8 mouse cellular contexts compared by ENCODE assay signal in genomic region chr3:82636666-82637065, GRCm38 (mm10).
DNase-seq lines count a peak whose midpoint lies in the region; ATAC-seq and TF ChIP-seq lines count a peak whose summit lies in the region.
"Had no signal": no experiment of that assay in that cellular context is flagged by ENCODE, and none has a peak within 500 bp of the region (broad histone marks: within the 10 kb centered on the region; RNA-seq: fewer than 3 reads in every experiment).

No protein-coding gene starts in this region.

- no peak overlapping the region for H3K27ac ChIP-seq in midbrain, embryonic 10.5 days (replicated peaks)
- no peak overlapping the region for H3K27ac ChIP-seq in midbrain, embryonic 14.5 days (replicated peaks; ENCODE audit: low read depth, low read length)
- no peak overlapping the region for H3K27ac ChIP-seq in forebrain, postnatal 0 days (ENCODE audit: low read depth, low read length)
- H3K27ac ChIP-seq: limb, embryonic 12.5 days had no signal

- DNase-seq in midbrain, embryonic 10.5 days (ENCODE audit: low spot score) = peak; percentile 12
- no peak for DNase-seq in midbrain, embryonic 14.5 days
- DNase-seq in forebrain, postnatal 0 days = peak; percentile 24
- DNase-seq in layer of hippocampus, adult 9-11 months = peak; percentile 82
- peak; percentile 33 to 52 for DNase-seq in right cerebral cortex, postnatal 36 days (ENCODE audit: low spot score in 2 of 2)
- no peak for DNase-seq in cerebellum, adult 11 months
- DNase-seq in kidney, adult 9 months = no peak

- no peak overlapping the region for H3K4me2 ChIP-seq in midbrain, embryonic 14.5 days (ENCODE audit: low read length)
- no peak overlapping the region for H3K4me2 ChIP-seq in forebrain, postnatal 0 days (ENCODE audit: low read depth)
- H3K4me2 ChIP-seq: limb, embryonic 12.5 days had no signal

- no peak; the same call in 1 of the 2 replicates for ATAC-seq in midbrain, embryonic 14.5 days (ENCODE audit: low FRiP score, low TSS enrichment)
- peak; percentile 82 for ATAC-seq in forebrain, postnatal 0 days

- WGBS in midbrain, embryonic 10.5 days = 24% methylated on average over 3 of the region's 3 CpGs
- 18% methylated on average over 3 of the region's 3 CpGs for WGBS in midbrain, embryonic 14.5 days
- WGBS in forebrain, postnatal 0 days = 18% methylated on average over 3 of the region's 3 CpGs

- no peak overlapping the region for H3K4me3 ChIP-seq in midbrain, embryonic 10.5 days
- no peak overlapping the region for H3K4me3 ChIP-seq in midbrain, embryonic 14.5 days (replicated peaks; ENCODE audit: low read depth, low read length)
- H3K4me3 ChIP-seq in forebrain, postnatal 0 days (ENCODE audit: low read depth, low read length) = no peak overlapping the region
- H3K4me3 ChIP-seq: limb, embryonic 12.5 days had no signal

- H3K4me1 ChIP-seq in midbrain, embryonic 10.5 days = peaks cover 6% of the 10 kb centered on the region; the same call in 1 of the 2 replicates
- H3K4me1 ChIP-seq in midbrain, embryonic 14.5 days (ENCODE audit: control insufficient read depth, insufficient read depth, low read length) = no peaks in the 10 kb centered on the region
- no peaks in the 10 kb centered on the region for H3K4me1 ChIP-seq in forebrain, postnatal 0 days (ENCODE audit: insufficient read depth)
- H3K4me1 ChIP-seq: limb, embryonic 12.5 days had no signal

- H3K9me3 ChIP-seq in midbrain, embryonic 10.5 days (replicated peaks) = no peaks in the 10 kb centered on the region
- H3K9me3 ChIP-seq in midbrain, embryonic 14.5 days (ENCODE audit: control insufficient read depth, low read length) = no peaks in the 10 kb centered on the region
- no peaks in the 10 kb centered on the region for H3K9me3 ChIP-seq in forebrain, postnatal 0 days (ENCODE audit: low read length)
- H3K9me3 ChIP-seq: limb, embryonic 12.5 days had no signal

- H3K36me3 ChIP-seq in midbrain, embryonic 10.5 days = no peaks in the 10 kb centered on the region
- H3K36me3 ChIP-seq in midbrain, embryonic 14.5 days (ENCODE audit: control insufficient read depth, insufficient read depth, low read length) = no peaks in the 10 kb centered on the region
- H3K36me3 ChIP-seq in forebrain, postnatal 0 days (ENCODE audit: insufficient read depth) = no peaks in the 10 kb centered on the region
- H3K36me3 ChIP-seq: limb, embryonic 12.5 days had no signal

- no peaks in the 10 kb centered on the region for H3K27me3 ChIP-seq in midbrain, embryonic 10.5 days (ENCODE audit: low read depth, poor library complexity, severe bottlenecking)
- no peaks in the 10 kb centered on the region for H3K27me3 ChIP-seq in midbrain, embryonic 14.5 days (ENCODE audit: control insufficient read depth, insufficient read depth, low read length)
- H3K27me3 ChIP-seq in forebrain, postnatal 0 days (ENCODE audit: insufficient read depth, low read length) = no peaks in the 10 kb centered on the region
- H3K27me3 ChIP-seq: limb, embryonic 12.5 days had no signal

- no peak overlapping the region for H3K9ac ChIP-seq in midbrain, embryonic 14.5 days (replicated peaks; ENCODE audit: low read length)
- H3K9ac ChIP-seq in forebrain, postnatal 0 days = no peak overlapping the region
- H3K9ac ChIP-seq: limb, embryonic 12.5 days had no signal

- TF ChIP-seq CTCF in forebrain, postnatal 0 days (IDR thresholded peaks at IDR 0.05; ENCODE audit: low read depth) = no peak

Comparison
In these comparisons a context has a peak if more than half of its experiments do, and no peak if none do; other contexts are left out.
1. DNase-seq: peak in midbrain, embryonic 10.5 days (single experiment), forebrain, postnatal 0 days (single experiment), layer of hippocampus, adult 9-11 months (single experiment) and right cerebral cortex, postnatal 36 days (2 of 2); none in midbrain, embryonic 14.5 days (single experiment), cerebellum, adult 11 months (single experiment) and kidney, adult 9 months (single experiment).